Mouse (Mus musculus): ENCODE measurements around the gene Ube2ql1. TPM values are rescaled to one million over a fixed set of nuclear protein-coding genes. Genes with fewer than 3 reads are reported as not detected.

The Ube2ql1 gene
- total and polyA plus RNA-seq, 3 experiments = not detected

GRCm38 (mm10) chr13:69740331-69741285 is 919 bp upstream of the Ube2ql1 start:
- DNase-seq (ENCODE audit: low read depth, low spot score) = no peak
- Histone ChIP-seq H3K9me3 (replicated peaks; ENCODE audit: insufficient read depth, low read length) (no peaks in the 10 kb centered on the region), H3K27ac (ENCODE audit: control insufficient read depth, low read depth, low read length) (no peak overlapping the region), H3K4me3 (ENCODE audit: control insufficient read depth in 1 of 2, insufficient read depth in 1 of 2, low read depth in 2 of 2, low read length in 2 of 2) (no peak overlapping the region), H3K27me3 (ENCODE audit: control insufficient read depth in 1 of 2, insufficient read depth in 2 of 2, low read length in 2 of 2) (no peaks in the 10 kb centered on the region), H3K9ac (ENCODE audit: control insufficient read depth, low read depth, low read length, poor library complexity, severe bottlenecking) (no peak overlapping the region), H3K36me3 (ENCODE audit: control insufficient read depth in 1 of 2, insufficient read depth in 2 of 2, low read length in 2 of 2) (no peaks in the 10 kb centered on the region), H3K79me2 (ENCODE audit: control insufficient read depth, insufficient read depth, low read length, poor library complexity) (no peaks in the 10 kb centered on the region), H3K4me1 (ENCODE audit: control insufficient read depth in 1 of 2, insufficient read depth in 2 of 2, low read length in 2 of 2) (no peaks in the 10 kb centered on the region)
- TF ChIP-seq ZMIZ1 (IDR thresholded peaks at IDR 0.05; ENCODE audit: low read depth, low read length) = no peak
- no peak for TF ChIP-seq USF2 (IDR thresholded peaks at IDR 0.05; ENCODE audit: borderline replicate concordance in 1 of 2, insufficient read depth in 1 of 2, low read depth in 1 of 2, low read length in 2 of 2)
- no peak for TF ChIP-seq SIN3A (IDR thresholded peaks at IDR 0.05; ENCODE audit: low read length)
- no peak for TF ChIP-seq MYC (IDR thresholded peaks at IDR 0.05; ENCODE audit: low read depth, low read length)
- TF ChIP-seq SMC3 (IDR thresholded peaks at IDR 0.05; ENCODE audit: low read depth, low read length) = no peak
- no peak for TF ChIP-seq MEF2A (IDR thresholded peaks at IDR 0.05; ENCODE audit: extremely low read depth, insufficient replicate concordance, low read depth, low read length, poor library complexity, severe bottlenecking)

- H3K9ac ChIP-seq (ENCODE audit: control insufficient read depth, low read depth, low read length, poor library complexity, severe bottlenecking) = no peak overlapping the region
- no peaks in the 10 kb centered on the region for H3K9me3 ChIP-seq (replicated peaks; ENCODE audit: insufficient read depth, low read length)
- H3K27me3 ChIP-seq (ENCODE audit: control insufficient read depth in 1 of 2, insufficient read depth in 2 of 2, low read length in 2 of 2) = no peaks in the 10 kb centered on the region
- H3K4me1 ChIP-seq (ENCODE audit: control insufficient read depth in 1 of 2, insufficient read depth in 2 of 2, low read length in 2 of 2) = no peaks in the 10 kb centered on the region
- no peaks in the 10 kb centered on the region for H3K79me2 ChIP-seq (ENCODE audit: control insufficient read depth, insufficient read depth, low read length, poor library complexity)
- no peak for DNase-seq (ENCODE audit: low read depth, low spot score)
- H3K4me3 ChIP-seq (ENCODE audit: control insufficient read depth in 1 of 2, insufficient read depth in 1 of 2, low read depth in 2 of 2, low read length in 2 of 2) = no peak overlapping the region
- no peak overlapping the region for H3K27ac ChIP-seq (ENCODE audit: control insufficient read depth, low read depth, low read length)
- TF ChIP-seq MAFK (IDR thresholded peaks at IDR 0.05; ENCODE audit: borderline replicate concordance, low read depth, low read length) = no peak
- no peak for TF ChIP-seq ZC3H11A (IDR thresholded peaks at IDR 0.05; ENCODE audit: low read depth, low read length)
- TF ChIP-seq RCOR1 (IDR thresholded peaks at IDR 0.05; ENCODE audit: low read depth, low read length) = no peak
- H3K36me3 ChIP-seq (ENCODE audit: control insufficient read depth in 1 of 2, insufficient read depth in 2 of 2, low read length in 2 of 2) = no peaks in the 10 kb centered on the region
Measured at GRCm38 (mm10) chr13:69739091-69739758, 464 bp downstream of the Ube2ql1 start.

- no peaks in the 10 kb centered on the region for H3K9me3 ChIP-seq (replicated peaks; ENCODE audit: insufficient read depth, low read length)
- no peaks in the 10 kb centered on the region for H3K27me3 ChIP-seq (ENCODE audit: control insufficient read depth in 1 of 2, insufficient read depth in 2 of 2, low read length in 2 of 2)
- no peaks in the 10 kb centered on the region for H3K4me1 ChIP-seq (ENCODE audit: control insufficient read depth in 1 of 2, insufficient read depth in 2 of 2, low read length in 2 of 2)
- H3K9ac ChIP-seq (ENCODE audit: control insufficient read depth, low read depth, low read length, poor library complexity, severe bottlenecking) = no peak overlapping the region
- no peak overlapping the region for H3K4me3 ChIP-seq (ENCODE audit: control insufficient read depth in 1 of 2, insufficient read depth in 1 of 2, low read depth in 2 of 2, low read length in 2 of 2)
- no peaks in the 10 kb centered on the region for H3K79me2 ChIP-seq (ENCODE audit: control insufficient read depth, insufficient read depth, low read length, poor library complexity)
- H3K36me3 ChIP-seq (ENCODE audit: control insufficient read depth in 1 of 2, insufficient read depth in 2 of 2, low read length in 2 of 2) = no peaks in the 10 kb centered on the region
- TF ChIP-seq KAT2A (conservative IDR thresholded peaks at IDR 0.05; ENCODE audit: low read depth, low read length) (no peak), MXI1 (IDR thresholded peaks at IDR 0.05; ENCODE audit: low read depth, low read length) (no peak), ZKSCAN1 (IDR thresholded peaks at IDR 0.05; ENCODE audit: low read depth, low read length) (no peak), ETS1 (IDR thresholded peaks at IDR 0.05; ENCODE audit: low read depth, low read length) (no peak), EP300 (IDR thresholded peaks at IDR 0.05; ENCODE audit: low read depth in 1 of 2, low read length in 2 of 2) (no peak), USF1 (IDR thresholded peaks at IDR 0.05; ENCODE audit: low read depth, low read length) (no peak), CHD2 (IDR thresholded peaks at IDR 0.05; ENCODE audit: low read length) (no peak), TBP (IDR thresholded peaks at IDR 0.05; ENCODE audit: low read depth, low read length) (no peak), TCF12 (IDR thresholded peaks at IDR 0.05; ENCODE audit: low read depth, low read length) (no peak), POLR2AphosphoS2 (IDR thresholded peaks at IDR 0.05; ENCODE audit: low read length) (no peak), MAX (IDR thresholded peaks at IDR 0.05; ENCODE audit: low read length) (no peak), ZC3H11A (IDR thresholded peaks at IDR 0.05; ENCODE audit: low read depth, low read length) (no peak)
- no peak overlapping the region for H3K27ac ChIP-seq (ENCODE audit: control insufficient read depth, low read depth, low read length)
- no peak for DNase-seq (ENCODE audit: low read depth, low spot score)
Measured at GRCm38 (mm10) chr13:69738461-69738971, 1.2 kb downstream of the Ube2ql1 start.

All from MEL (cell line).